Mouse (Mus musculus): Measurements from ENCODE around the gene Cwc25.

- no peak for TF ChIP-seq CTCF (IDR thresholded peaks at IDR 0.05; ENCODE audit: borderline replicate concordance, extremely low read depth, insufficient read depth, insufficient read length)
- peak; percentile 65; the same call in 1 of the 2 replicates for TF ChIP-seq POLR2A (IDR thresholded peaks at IDR 0.05; ENCODE audit: borderline replicate concordance, extremely low read depth, insufficient read depth, insufficient read length, poor library complexity, severe bottlenecking)
Measured at GRCm38 (mm10) chr11:97703039-97703826, 63.1 kb downstream of the Cwc25 start, which contains the start of gene Psmb3.

Data from brain, embryonic 14.5 days (tissue).